Mouse (Mus musculus): ENCODE measurements around the gene Slc4a1ap.

DNA sequence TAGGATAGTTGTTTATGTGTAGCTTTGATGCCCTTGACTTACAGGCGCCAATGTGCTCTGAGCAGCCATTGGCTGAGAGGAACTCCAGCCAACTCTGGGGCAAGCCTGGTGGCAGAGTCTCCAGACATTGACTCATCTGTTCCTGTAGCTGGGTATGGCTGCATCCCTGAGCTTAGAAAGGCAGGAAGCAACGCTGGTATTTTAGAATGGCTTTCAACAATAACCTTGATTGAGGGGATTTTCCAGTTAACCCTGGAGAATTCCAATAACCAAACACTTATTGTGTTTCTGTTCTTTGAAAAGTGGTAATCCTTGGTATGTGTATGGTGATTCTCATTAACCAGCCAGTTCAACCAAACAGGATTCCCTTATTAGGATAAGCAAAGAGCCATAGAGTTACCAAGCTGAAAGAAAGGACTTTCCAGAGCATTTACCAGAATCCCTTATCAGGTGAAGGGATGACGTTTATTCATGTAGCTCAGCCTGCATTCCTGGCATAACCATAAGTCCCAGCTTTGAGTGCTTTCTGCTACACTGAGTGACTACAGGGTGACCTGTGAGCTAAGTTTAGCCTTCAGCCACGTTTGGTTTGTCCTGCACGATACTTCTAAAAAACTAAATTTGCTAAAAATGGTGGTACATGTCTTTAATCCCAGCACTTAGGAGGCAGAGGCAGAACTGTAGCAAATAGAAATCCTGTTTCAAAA is 41.3 kb downstream of the Slc4a1ap start:
- TF ChIP-seq CTCF (IDR thresholded peaks at IDR 0.05; ENCODE audit: low read depth, low read length) (no peak), EP300 (IDR thresholded peaks at IDR 0.05; ENCODE audit: insufficient read depth, low read depth, low read length) (no peak), POLR2A (IDR thresholded peaks at IDR 0.05; ENCODE audit: insufficient read depth, low read length) (no peak)
